Mouse (Mus musculus) lung, embryonic 16.5 days (tissue): ENCODE results near the gene Zmynd8. TPM values are rescaled to one million over a fixed set of nuclear protein-coding genes. Genes with fewer than 3 reads are reported as not detected.

ENCODE experiments used
- ATAC-seq: fragments of 200-750 bp; cut with Nextera tagmentation; 2 replicates; pipeline ENCODE4 v1.8.0; 2017; ENCODE audit warnings: low read depth, mild to moderate bottlenecking, moderate library complexity
- H3K27ac ChIP-seq: fragments of 300-500 bp; sonication (generic); 2 replicates; pipeline ENCODE4 v1.5.1; 2014; ENCODE audit warnings: mild to moderate bottlenecking, control low read depth, low read length
- H3K27me3 ChIP-seq: fragments of 300-500 bp; sonication (generic); 2 replicates; pipeline ENCODE4 v1.6.1; 2014; ENCODE audit warnings: low read depth, low read length, mixed read lengths; ENCODE audit not compliant: control insufficient read depth, insufficient read depth
- H3K36me3 ChIP-seq: fragments of 300-500 bp; sonication (generic); 2 replicates; pipeline ENCODE4 v1.6.1; 2014; ENCODE audit warnings: low read length; ENCODE audit not compliant: control insufficient read depth, insufficient read depth
- H3K4me1 ChIP-seq: fragments of 300-500 bp; sonication (generic); replicated peaks from 2 replicates; pipeline ENCODE4 v1.6.1; 2014; ENCODE audit warnings: low read length, mixed read lengths; ENCODE audit not compliant: control insufficient read depth, insufficient read depth
- H3K4me2 ChIP-seq: fragments of 300-500 bp; sonication (generic); 2 replicates; pipeline ENCODE4 v1.6.1; 2014; ENCODE audit warnings: low read depth, low read length, control low read depth
- H3K4me3 ChIP-seq: fragments of 300-500 bp; sonication (generic); 2 replicates; pipeline ENCODE4 v1.5.1; 2014; ENCODE audit warnings: mild to moderate bottlenecking, low read length, control low read depth
- H3K9ac ChIP-seq: fragments of 300-500 bp; sonication (generic); 2 replicates; pipeline ENCODE4 v1.6.1; 2014; ENCODE audit warnings: low read length, control low read depth
- H3K9me3 ChIP-seq: fragments of 300-500 bp; sonication (generic); 2 replicates; pipeline ENCODE4 v1.6.1; 2016; ENCODE audit warnings: low read length; ENCODE audit not compliant: control insufficient read depth
- WGBS: fragments of 180-500 bp; shearing (Covaris S2); extraction: QIAGEN DNeasy Blood & Tissue Kit; methylation state at CpG from one replicate; pipeline ENCODE4 v1.1.7; 2014; 5-methylcytosine and 5-hydroxymethylcytosine counted together
- polyA plus RNA-seq: library from polyadenylated mRNA; unstranded; fragments of >200 nt; fragmentation: Nextera tagmentation; extraction: Ambion mirVana; gene quantifications from 2 replicates; pipeline ENCODE4 v1.2.1, GENCODE M21; 2015

The Zmynd8 gene
- polyA plus RNA-seq, 1 experiment from 2014 or later, result 48.7 TPM

DNA sequence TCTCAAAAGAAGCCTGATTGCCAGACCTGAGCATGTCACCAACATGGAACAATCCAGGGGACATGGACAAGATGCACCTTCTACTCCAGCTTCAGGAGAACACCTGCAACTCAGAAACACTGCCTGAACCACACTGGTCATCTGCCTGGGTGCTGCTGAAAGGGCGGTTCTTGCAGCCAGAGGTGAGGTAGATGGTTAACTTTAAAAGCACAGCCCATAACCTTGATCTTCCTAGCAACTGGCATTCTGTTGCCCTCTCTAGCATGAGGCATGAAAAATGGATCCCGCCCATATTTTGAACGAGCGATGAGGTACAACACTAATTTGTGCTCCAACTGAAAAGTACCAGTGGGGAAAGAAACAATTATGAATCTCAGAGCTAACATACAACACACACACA lies 21.6 kb downstream of the Zmynd8 start:
- H3K4me2 ChIP-seq, result no peak overlapping the region
- ATAC-seq, result no peak

DNA sequence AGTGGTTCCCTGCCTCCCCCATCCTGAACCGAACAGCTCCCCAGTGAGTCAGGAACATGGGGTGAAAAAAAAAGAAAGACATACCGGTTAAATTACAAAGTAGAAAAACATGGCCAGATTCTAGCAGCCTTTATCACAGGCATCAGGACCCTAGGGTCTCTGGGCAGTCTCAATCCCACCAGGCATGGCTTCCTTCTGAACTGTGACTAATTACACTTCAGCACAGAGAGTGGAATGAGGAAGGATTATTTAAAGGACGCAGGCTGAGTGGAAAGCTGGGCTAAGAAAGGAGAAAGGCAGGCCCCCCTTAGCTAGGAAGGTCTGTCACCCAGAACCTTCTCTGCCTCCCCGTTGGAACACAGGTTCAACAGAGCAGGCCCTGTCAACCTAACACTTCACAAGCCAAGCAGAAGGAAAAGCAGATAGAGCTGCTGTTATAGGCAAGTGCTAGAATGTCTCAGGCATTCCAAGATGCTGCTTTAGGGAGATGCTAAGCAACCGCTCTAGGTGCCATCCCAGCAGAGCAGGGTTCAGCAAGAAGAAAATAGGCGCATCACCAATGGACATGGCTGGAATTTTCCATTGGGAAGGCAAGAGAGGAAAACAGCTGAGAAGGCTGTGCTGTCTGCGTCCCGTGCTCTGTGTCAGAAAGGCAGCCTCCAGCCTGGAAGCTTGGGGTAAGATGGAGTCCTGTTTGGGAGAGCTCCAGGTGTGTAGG lies 22.5 kb downstream of the Zmynd8 start:
- no peaks in the 10 kb centered on the region; the same call in 1 of the 2 replicates for H3K36me3 ChIP-seq
- H3K27ac ChIP-seq, result peak overlapping the region; percentile 95
- no peak for ATAC-seq
- H3K4me3 ChIP-seq, result no peak overlapping the region
- H3K9ac ChIP-seq, result no peak overlapping the region
- H3K27me3 ChIP-seq, result no peaks in the 10 kb centered on the region
- H3K4me1 ChIP-seq, result peaks cover 83% of the 10 kb centered on the region
- WGBS, result 50% methylated on average over 8 of the region's 8 CpGs
- no peaks in the 10 kb centered on the region for H3K9me3 ChIP-seq
- no peak overlapping the region for H3K4me2 ChIP-seq

More for the DNA sequence above, 21.6 kb downstream of the Zmynd8 start:
- Histone ChIP-seq H3K27ac (peak overlapping the region; percentile 30; the same call in 1 of the 2 replicates), H3K4me1 (peaks cover 91% of the 10 kb centered on the region), H3K36me3 (no peaks in the 10 kb centered on the region; the same call in 1 of the 2 replicates), H3K27me3 (no peaks in the 10 kb centered on the region), H3K9me3 (no peaks in the 10 kb centered on the region), H3K4me3 (no peak overlapping the region), H3K9ac (no peak overlapping the region)
- WGBS, result 73% methylated on average over 4 of the region's 4 CpGs

DNA sequence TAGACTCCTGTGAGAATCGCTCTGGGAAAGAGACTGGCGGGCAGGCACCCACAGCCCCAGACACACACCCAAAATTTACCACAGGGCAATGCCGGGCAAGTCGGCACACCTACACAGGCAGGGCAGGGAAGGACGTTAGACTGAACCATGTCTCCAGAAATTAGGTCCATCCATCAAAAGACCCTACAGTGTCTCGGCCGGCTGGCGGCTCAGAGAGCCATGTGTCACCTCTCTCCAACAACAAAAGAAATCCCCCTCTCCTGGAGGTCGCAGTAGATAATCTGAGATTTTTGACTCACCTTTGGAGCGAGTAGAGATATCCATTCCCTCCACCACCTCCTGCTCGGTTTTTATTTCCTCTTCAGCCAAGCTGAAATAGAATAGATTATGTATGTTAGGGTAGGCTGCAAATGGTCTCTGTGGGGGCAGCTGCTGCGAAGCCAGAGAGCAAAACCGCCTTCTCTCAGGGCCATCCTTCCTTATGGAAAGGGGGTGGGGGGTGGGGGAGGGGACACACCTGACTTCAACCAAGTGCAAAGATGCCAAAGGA lies 23.3 kb downstream of the Zmynd8 start:
- Histone ChIP-seq H3K36me3 (peaks cover 3% of the 10 kb centered on the region; the same call in 1 of the 2 replicates), H3K27ac (peak overlapping the region; percentile 95), H3K9me3 (no peaks in the 10 kb centered on the region), H3K4me3 (no peak overlapping the region), H3K4me2 (peak overlapping the region; percentile 31; the same call in 1 of the 2 replicates), H3K9ac (peak overlapping the region; percentile 62), H3K4me1 (peaks cover 75% of the 10 kb centered on the region), H3K27me3 (no peaks in the 10 kb centered on the region)
- 31% methylated on average over 13 of the region's 13 CpGs for WGBS
- no peak for ATAC-seq

- peaks cover 3% of the 10 kb centered on the region; the same call in 1 of the 2 replicates for H3K36me3 ChIP-seq
- H3K4me3 ChIP-seq, result no peak overlapping the region
- no peaks in the 10 kb centered on the region for H3K9me3 ChIP-seq
- H3K4me1 ChIP-seq, result peaks cover 72% of the 10 kb centered on the region
- peak overlapping the region; percentile 95 for H3K27ac ChIP-seq
- 26% methylated on average over 13 of the region's 13 CpGs for WGBS
- peak overlapping the region; percentile 31; the same call in 1 of the 2 replicates for H3K4me2 ChIP-seq
- ATAC-seq, result peak; percentile 81
- peak overlapping the region; percentile 62 for H3K9ac ChIP-seq
- H3K27me3 ChIP-seq, result no peaks in the 10 kb centered on the region
Measured at GRCm38 (mm10) chr2:165874461-165875339, 24.1 kb downstream of the Zmynd8 start.

DNA sequence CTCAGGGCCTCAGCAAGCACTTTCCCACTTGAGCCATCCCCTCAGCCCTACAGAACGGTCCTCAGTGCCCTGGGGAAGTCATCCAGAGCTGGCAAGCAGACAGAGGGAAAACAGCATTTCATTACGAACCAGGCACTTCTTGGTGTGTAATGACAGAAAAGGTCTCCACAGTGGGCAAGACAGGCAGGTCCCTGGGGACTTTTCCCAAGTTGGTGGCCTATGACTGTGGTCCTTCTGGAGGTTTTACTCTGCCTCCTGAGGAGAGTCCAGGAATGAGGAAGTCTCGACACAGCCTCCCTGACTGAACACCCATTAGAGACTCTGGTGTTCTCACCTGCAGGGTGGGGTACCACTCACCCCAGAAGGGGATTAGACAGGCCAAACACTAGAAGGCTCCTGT lies 25.0 kb downstream of the Zmynd8 start:
- Histone ChIP-seq H3K27ac (peak overlapping the region; percentile 95), H3K4me1 (peaks cover 70% of the 10 kb centered on the region), H3K4me2 (no peak overlapping the region), H3K27me3 (no peaks in the 10 kb centered on the region), H3K9me3 (no peaks in the 10 kb centered on the region), H3K9ac (no peak overlapping the region), H3K36me3 (peaks cover 3% of the 10 kb centered on the region; the same call in 1 of the 2 replicates), H3K4me3 (no peak overlapping the region)
- ATAC-seq, result peak; percentile 47
- 39% methylated on average over 3 of the region's 3 CpGs for WGBS

DNA sequence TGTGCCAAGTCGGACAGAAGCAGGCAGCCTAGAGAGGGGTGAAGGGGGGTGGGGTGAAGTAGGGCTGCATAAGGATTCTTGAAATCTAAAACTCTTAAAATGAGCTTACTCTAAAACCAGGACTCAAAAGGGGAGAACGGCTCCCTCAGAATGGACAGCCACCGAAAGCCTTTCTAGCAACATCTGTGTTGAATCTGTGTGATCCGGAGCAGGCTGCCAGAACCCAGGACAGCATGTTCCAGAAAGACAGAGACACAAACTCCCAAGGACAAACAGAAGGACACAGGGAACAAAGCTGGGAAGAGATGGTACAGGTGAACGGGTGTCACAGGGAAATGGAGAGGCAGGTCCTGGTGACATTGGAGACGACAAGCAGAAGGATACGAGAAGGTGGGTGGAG lies 25.6 kb downstream of the Zmynd8 start:
- Histone ChIP-seq H3K9ac (no peak overlapping the region), H3K4me3 (no peak overlapping the region), H3K36me3 (peaks cover 3% of the 10 kb centered on the region; the same call in 1 of the 2 replicates), H3K4me2 (no peak overlapping the region), H3K27ac (peak overlapping the region; percentile 95), H3K4me1 (peaks cover 66% of the 10 kb centered on the region), H3K27me3 (no peaks in the 10 kb centered on the region), H3K9me3 (no peaks in the 10 kb centered on the region)
- no peak for ATAC-seq
- 53% methylated on average over 7 of the region's 7 CpGs for WGBS

- peaks cover 48% of the 10 kb centered on the region for H3K4me1 ChIP-seq
- H3K27me3 ChIP-seq, result no peaks in the 10 kb centered on the region
- peaks cover 3% of the 10 kb centered on the region; the same call in 1 of the 2 replicates for H3K36me3 ChIP-seq
- H3K27ac ChIP-seq, result peak overlapping the region; percentile 34
- no peak overlapping the region for H3K9ac ChIP-seq
- WGBS, result 34% methylated on average over 1 of the region's 1 CpGs
- H3K4me2 ChIP-seq, result no peak overlapping the region
- no peaks in the 10 kb centered on the region for H3K9me3 ChIP-seq
- no peak for ATAC-seq
- H3K4me3 ChIP-seq, result no peak overlapping the region
Measured at GRCm38 (mm10) chr2:165869257-165869656, 29.6 kb downstream of the Zmynd8 start.

DNA sequence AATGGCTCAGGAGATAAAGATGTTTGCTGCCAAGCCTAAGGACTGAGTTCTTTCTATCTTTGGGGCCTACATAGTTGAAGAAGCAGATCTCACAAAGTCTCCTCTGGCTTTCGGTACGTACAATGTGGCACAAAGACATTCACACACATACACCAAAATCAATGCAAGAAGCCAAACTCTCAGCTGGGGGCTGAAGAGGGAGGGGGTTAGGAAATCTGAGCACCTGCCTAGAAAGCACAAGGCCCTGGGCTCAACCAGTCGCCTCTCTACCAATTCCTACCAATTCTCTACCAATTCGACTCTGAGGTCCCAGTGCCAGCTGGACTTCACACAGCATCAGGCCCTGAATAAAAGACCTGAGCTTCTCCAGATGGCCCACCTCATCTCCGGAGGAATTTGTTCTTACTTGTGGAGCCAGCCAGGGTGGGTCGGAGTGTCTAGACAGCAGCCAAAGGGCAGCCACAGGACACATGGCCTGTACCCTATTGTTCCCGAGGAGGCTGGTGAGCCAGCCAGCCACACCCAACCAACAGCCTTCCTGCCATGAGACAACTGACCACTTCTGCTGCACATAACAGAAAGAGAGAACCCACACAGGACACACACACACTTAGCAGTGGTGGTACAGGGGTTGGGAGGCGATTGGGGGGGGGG lies 30.2 kb downstream of the Zmynd8 start:
- no peaks in the 10 kb centered on the region for H3K9me3 ChIP-seq
- no peak overlapping the region for H3K4me2 ChIP-seq
- H3K27me3 ChIP-seq, result no peaks in the 10 kb centered on the region
- H3K27ac ChIP-seq, result peak overlapping the region; percentile 34
- ATAC-seq, result peak; percentile 36
- H3K9ac ChIP-seq, result no peak overlapping the region
- H3K36me3 ChIP-seq, result peaks cover 3% of the 10 kb centered on the region; the same call in 1 of the 2 replicates
- peaks cover 48% of the 10 kb centered on the region for H3K4me1 ChIP-seq
- WGBS, result 62% methylated on average over 8 of the region's 8 CpGs
- H3K4me3 ChIP-seq, result no peak overlapping the region
